Mouse (Mus musculus) MEL (cell line): ENCODE data around the gene Gys1. TPM values are rescaled to one million over a fixed set of nuclear protein-coding genes. Genes with fewer than 3 reads are reported as not detected.
A peak's percentile ranks its signal among the peaks of the same experiment; 100 is the strongest.
"Not testable (repeated sequence)": the region's sequence is repeated elsewhere in the genome, so short reads cannot be mapped to it uniquely, and the experiment has no call there.

Experiments used
- DNase-seq: peaks from one replicate; pipeline ENCODE4 v3.0.0; 2011; ENCODE audit warnings: low read depth, low spot score
- H3K27ac ChIP-seq: 2 replicates; pipeline ENCODE4 v1.5.1; 2012; ENCODE audit warnings: low read depth, mild to moderate bottlenecking, control low read depth, low read length, moderate library complexity; ENCODE audit not compliant: control insufficient read depth
- H3K27me3 ChIP-seq, 2 experiments: fragments of 150-350 bp in 1 of 2; sonication (generic) in 1 of 2; 2 replicates each; pipeline ENCODE4 v1.6.1; 2012; ENCODE audit warnings: low read length in 2 of 2, mild to moderate bottlenecking in 2 of 2, improper control_type of control experiment in 1 of 2, moderate library complexity in 1 of 2; ENCODE audit not compliant: insufficient read depth in 2 of 2, control insufficient read depth in 1 of 2
- H3K36me3 ChIP-seq, 2 experiments: 2 replicates each; pipeline ENCODE4 v1.6.1; 2012 to 2014; ENCODE audit warnings: low read length in 2 of 2, improper control_type of control experiment in 1 of 2, inconsistent platforms in 1 of 2, mild to moderate bottlenecking in 1 of 2; ENCODE audit not compliant: insufficient read depth in 2 of 2, control insufficient read depth in 1 of 2
- H3K4me1 ChIP-seq, 2 experiments: fragments of 150-350 bp in 1 of 2; sonication (generic) in 1 of 2; 2 replicates each; pipeline ENCODE4 v1.6.1; 2012; ENCODE audit warnings: low read length in 2 of 2, improper control_type of control experiment in 1 of 2, mild to moderate bottlenecking in 1 of 2; ENCODE audit not compliant: insufficient read depth in 2 of 2, control insufficient read depth in 1 of 2
- H3K4me3 ChIP-seq, 2 experiments: fragments of 150-350 bp in 1 of 2; sonication (generic) in 1 of 2; 2 replicates each; pipeline ENCODE4 v1.5.1; 2012; ENCODE audit warnings: low read depth in 2 of 2, low read length in 2 of 2, mild to moderate bottlenecking in 2 of 2, moderate library complexity in 2 of 2, control low read depth in 1 of 2, improper control_type of control experiment in 1 of 2; ENCODE audit not compliant: control insufficient read depth in 1 of 2, insufficient read depth in 1 of 2
- H3K79me2 ChIP-seq: 2 replicates; pipeline ENCODE4 v1.6.1; 2012; ENCODE audit warnings: mild to moderate bottlenecking, low read length, moderate library complexity; ENCODE audit not compliant: control insufficient read depth, poor library complexity, insufficient read depth
- H3K9ac ChIP-seq: 2 replicates; pipeline ENCODE4 v1.6.1; 2012; ENCODE audit warnings: low read depth, mild to moderate bottlenecking, control low read depth, low read length, moderate library complexity; ENCODE audit not compliant: control insufficient read depth, poor library complexity, severe bottlenecking
- H3K9me3 ChIP-seq: fragments of 150-350 bp; sonication (generic); replicated peaks from 2 replicates; pipeline ENCODE4 v1.6.1; 2012; ENCODE audit warnings: mild to moderate bottlenecking, low read length, improper control_type of control experiment, moderate library complexity; ENCODE audit not compliant: insufficient read depth
- CTCF ChIP-seq, 3 experiments: IDR thresholded peaks in 2 of 3; conservative IDR thresholded peaks in 1 of 3; 2 replicates each; pipeline ENCODE4 v1.5.1; 2011 to 2012; ENCODE audit warnings: low read length in 3 of 3, low read depth in 2 of 3, mild to moderate bottlenecking in 2 of 3, improper control_type of control experiment in 1 of 3, inconsistent platforms in 1 of 3, mixed read lengths in 1 of 3, moderate library complexity in 1 of 3; ENCODE audit not compliant: control insufficient read depth in 1 of 3, insufficient read depth in 1 of 3, poor library complexity in 1 of 3, severe bottlenecking in 1 of 3
- EP300 ChIP-seq, 2 experiments: IDR thresholded peaks; 2 replicates each; pipeline ENCODE4 v1.6.1; 2011; ENCODE audit warnings: improper control_type of control experiment in 2 of 2, low read length in 2 of 2, low read depth in 1 of 2, mild to moderate bottlenecking in 1 of 2
- GABPA ChIP-seq: IDR thresholded peaks from 2 replicates; pipeline ENCODE4 v1.6.1; 2012; ENCODE audit warnings: low read depth, mild to moderate bottlenecking, inconsistent platforms, low read length, improper control_type of control experiment, moderate library complexity
- GATA1 ChIP-seq: IDR thresholded peaks from 2 replicates; pipeline ENCODE4 v1.6.1; 2011; ENCODE audit warnings: low read depth, low read length, improper control_type of control experiment
- HCFC1 ChIP-seq: IDR thresholded peaks from 2 replicates; pipeline ENCODE4 v1.6.1; 2012; ENCODE audit warnings: low read depth, mild to moderate bottlenecking, inconsistent platforms, low read length, improper control_type of control experiment, moderate library complexity
- MAFK ChIP-seq: IDR thresholded peaks from 2 replicates; pipeline ENCODE4 v1.6.1; 2011; ENCODE audit warnings: low read depth, mild to moderate bottlenecking, low read length, improper control_type of control experiment, borderline replicate concordance
- RAD21 ChIP-seq: IDR thresholded peaks from 2 replicates; pipeline ENCODE4 v1.6.1; 2011; ENCODE audit warnings: mild to moderate bottlenecking, low read depth, low read length, improper control_type of control experiment
- ZNF384 ChIP-seq: IDR thresholded peaks from 2 replicates; pipeline ENCODE4 v1.6.1; 2012; ENCODE audit warnings: low read depth, mild to moderate bottlenecking, inconsistent platforms, low read length, improper control_type of control experiment
- polyA plus RNA-seq, 2 experiments: library from polyadenylated mRNA; stranded (reverse) in 1 of 2; unstranded in 1 of 2; fragments of >175 nt in 1 of 2; fragments of >200 nt in 1 of 2; gene quantifications; 2 replicates each; pipeline versions ENCODE4 v1.2.1 to v1.2.4; 2012; ENCODE audit warnings: low replicate concordance in 2 of 2, low read depth in 1 of 2; ENCODE audit not compliant: insufficient read length in 2 of 2, insufficient read depth in 1 of 2, missing spikeins in 1 of 2
- total RNA-seq: library from RNA; depleted of rRNA; stranded (reverse); fragments of 300-350 nt; gene quantifications from 2 replicates; pipeline ENCODE4 v1.2.3, GENCODE M21; 2012

Gene Gys1
- total and polyA plus RNA-seq, 3 experiments: 12.8 to 46.9 TPM; not detected in 1

- DNase-seq: peak; percentile 50
- TF ChIP-seq CTCF (IDR thresholded peaks at IDR 0.05 in 2 of 3, conservative IDR thresholded peaks at IDR 0.05 in 1 of 3; ENCODE audit: control insufficient read depth in 1 of 3, insufficient read depth in 1 of 3, low read depth in 2 of 3, low read length in 3 of 3, poor library complexity in 1 of 3, severe bottlenecking in 1 of 3) (peak in 1 of 3 experiments; percentile 29; a peak in 1 of 6 replicates), ZNF384 (peak; percentile 17; the same call in 1 of the 2 replicates), HCFC1 (0 out of 2 replicates have a peak, but pooled peaks have one; percentile 19)
- Histone ChIP-seq H3K4me3 (peak overlapping the region; percentile 59 to 62), H3K9ac (peak overlapping the region; percentile 71), H3K36me3 (peaks cover 21 to 38% of the 10 kb centered on the region in 2 experiments), H3K79me2 (peaks cover 38% of the 10 kb centered on the region), H3K4me1 (peaks cover 5 to 19% of the 10 kb centered on the region in 2 experiments; a peak in 3 of 4 replicates), H3K27ac (peak overlapping the region; percentile 82)
- H3K27me3 ChIP-seq, H3K9me3 ChIP-seq: not testable (repeated sequence)
These were observed 38.3 kb upstream of the Gys1 start for GRCm38 (mm10) chr7:45396337-45396775.

DNA sequence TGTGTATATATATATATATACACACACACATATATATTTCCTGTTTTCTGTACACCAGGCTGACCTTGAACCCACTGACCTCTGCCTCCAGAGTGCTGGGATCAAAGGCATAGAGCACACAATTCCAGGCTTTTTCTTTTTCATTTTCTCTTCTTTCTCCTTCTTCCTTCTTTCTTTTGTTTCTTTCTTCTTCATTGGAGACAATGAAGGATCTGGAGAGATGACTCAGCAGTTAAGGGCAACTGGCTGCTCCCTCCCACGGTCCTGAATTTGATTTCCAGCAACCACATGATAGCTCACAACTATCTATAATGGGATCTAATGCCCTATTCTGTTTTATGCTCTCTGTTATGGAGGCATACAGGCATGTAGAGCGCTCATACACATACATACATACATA is 37.9 kb upstream of the Gys1 start:
- DNase-seq: peak; percentile 66
- Histone ChIP-seq H3K4me3 (peak overlapping the region; percentile 18 to 59; a peak in 2 of 4 replicates), H3K9ac (peak overlapping the region; percentile 57), H3K27me3 (no peaks in the 10 kb centered on the region; a peak in 1 of 4 replicates), H3K4me1 (peaks cover 5 to 19% of the 10 kb centered on the region in 2 experiments; a peak in 3 of 4 replicates), H3K27ac (peak overlapping the region; percentile 74), H3K79me2 (peaks cover 35% of the 10 kb centered on the region), H3K36me3 (peaks cover 18 to 34% of the 10 kb centered on the region in 2 experiments), H3K9me3 (no peaks in the 10 kb centered on the region)
- peak; percentile 46; the same call in 1 of the 2 replicates for TF ChIP-seq GATA1
- peak; percentile 68; the same call in 1 of the 2 replicates for TF ChIP-seq MAFK
- peak; percentile 72 for TF ChIP-seq GABPA
- TF ChIP-seq ZNF384: no peak

- Histone ChIP-seq H3K27me3 (no peaks in the 10 kb centered on the region; a peak in 1 of 4 replicates), H3K79me2 (no peaks in the 10 kb centered on the region), H3K4me1 (peaks cover 6 to 9% of the 10 kb centered on the region in 2 experiments; a peak in 3 of 4 replicates), H3K27ac (no peak overlapping the region), H3K9ac (no peak overlapping the region), H3K36me3 (peaks cover 0 to 6% of the 10 kb centered on the region in 2 experiments; a peak in 2 of 4 replicates), H3K4me3 (no peak overlapping the region), H3K9me3 (no peaks in the 10 kb centered on the region)
- TF ChIP-seq EP300 (IDR thresholded peaks at IDR 0.05; ENCODE audit: low read depth in 1 of 2, low read length in 2 of 2) (no peak), RAD21 (no peak), GABPA (no peak)
- DNase-seq: no peak
These were observed 33.0 kb upstream of the Gys1 start for GRCm38 (mm10) chr7:45401521-45402085.
